Mouse (Mus musculus) cerebellum, adult 2 months (tissue): ENCODE results near the gene Tsc22d3.

Experiments used
- CTCF ChIP-seq: fragments of 200-500 bp; IDR thresholded peaks from 2 replicates; pipeline ENCODE4 v1.5.1; 2011; ENCODE audit warnings: low read depth, mild to moderate bottlenecking, control low read depth, low read length, moderate library complexity, borderline replicate concordance; ENCODE audit not compliant: insufficient read depth
- POLR2A ChIP-seq: fragments of 200-500 bp; IDR thresholded peaks from 2 replicates; pipeline ENCODE4 v1.6.1; 2011; ENCODE audit warnings: low read length, control low read depth, borderline replicate concordance; ENCODE audit not compliant: insufficient read depth

DNA sequence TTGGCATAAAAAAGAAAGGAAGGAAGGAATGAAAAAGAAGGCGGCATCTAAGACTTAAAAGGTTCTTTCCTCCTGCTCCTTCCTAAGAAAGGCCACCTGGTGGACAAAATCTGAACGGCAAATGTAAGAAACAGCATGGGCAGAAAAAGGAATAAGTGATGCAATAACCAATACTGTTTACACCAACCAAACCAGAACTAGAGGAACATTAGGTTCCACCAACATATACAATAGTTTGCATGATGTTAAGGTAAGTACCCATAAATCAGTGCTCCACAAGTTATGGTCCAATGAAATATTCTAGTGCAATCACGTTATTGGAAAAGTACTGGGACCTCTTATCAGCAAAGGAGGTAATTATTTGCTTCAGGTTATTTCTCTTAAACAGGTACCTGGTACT is 55.7 kb downstream of the Tsc22d3 start:
- TF ChIP-seq CTCF (peak; percentile 27; the same call in 1 of the 2 replicates), POLR2A (no peak)
